Mouse (Mus musculus) Patski (cell line): ENCODE results near the gene Dcaf6. TPM values are rescaled to one million over a fixed set of nuclear protein-coding genes. Genes with fewer than 3 reads are reported as not detected.
A peak's percentile ranks its signal among the peaks of the same experiment; 100 is the strongest.

Source experiments
- ATAC-seq: fragments of 100-300 bp; one replicate; pipeline ENCODE4 v1.8.0; 2021
- CTCF ChIA-PET: fragments of 350-600 bp; sonication (Branson Sonifier 250); formaldehyde crosslinking; loops from one replicate; lab custom pipeline; 2022; ENCODE audit warnings: inconsistent platforms; lab: Charles Lee
- POLR2A ChIA-PET: fragments of 350-600 bp; sonication (Branson Sonifier 250); formaldehyde crosslinking; loops from one replicate; lab custom pipeline; 2022; ENCODE audit warnings: antibody characterized with exemption, inconsistent platforms; lab: Charles Lee
- DNase-seq: peaks from one replicate; pipeline ENCODE4 v3.0.0-alpha.2; 2011; ENCODE audit warnings: low read depth, low spot score
- H3K27me3 ChIP-seq: fragments of 371-371 bp; one replicate; pipeline ENCODE4 v1.5.1; 2021
- CTCF ChIP-seq: fragments of 100-300 bp; IDR thresholded peaks from one replicate; pipeline ENCODE4 v1.5.1; 2021
- in situ Hi-C: fragments of 300-500 bp; cut with MboI; formaldehyde crosslinking; loops from 3 replicates; pipeline ENCODE4 v1.11.1; 2018; ENCODE audit warnings: low pct_unique_long_range_greater_than_20kb, mixed read lengths
- polyA plus RNA-seq: library from polyadenylated mRNA; unstranded; gene quantifications from one replicate; pipeline ENCODE4 v1.2.3, GENCODE M21; 2021

The Dcaf6 gene
- polyA plus RNA-seq, 1 experiment from 2014 or later, result 55.8 TPM

- ATAC-seq (no peak), DNase-seq (no peak)
- no peak for TF ChIP-seq CTCF
- in situ Hi-C loops, result no loop called here
- POLR2A ChIA-PET, result interaction anchor here (1.0 kb wide), 1 partner anchor 20 kb away, joined by 3 read pairs; no protein-coding TSS in a partner anchor
- CTCF ChIA-PET, result interaction anchor here (0.9 to 4.7 kb wide), 3 partner anchors 9 to 49 kb away, joined by 3 to 26 read pairs (median 20); no protein-coding TSS in a partner anchor
- no peaks in the 10 kb centered on the region for H3K27me3 ChIP-seq
These were observed 158.7 kb downstream of the Dcaf6 start for GRCm38 (mm10) chr1:165301567-165301966.

DNA sequence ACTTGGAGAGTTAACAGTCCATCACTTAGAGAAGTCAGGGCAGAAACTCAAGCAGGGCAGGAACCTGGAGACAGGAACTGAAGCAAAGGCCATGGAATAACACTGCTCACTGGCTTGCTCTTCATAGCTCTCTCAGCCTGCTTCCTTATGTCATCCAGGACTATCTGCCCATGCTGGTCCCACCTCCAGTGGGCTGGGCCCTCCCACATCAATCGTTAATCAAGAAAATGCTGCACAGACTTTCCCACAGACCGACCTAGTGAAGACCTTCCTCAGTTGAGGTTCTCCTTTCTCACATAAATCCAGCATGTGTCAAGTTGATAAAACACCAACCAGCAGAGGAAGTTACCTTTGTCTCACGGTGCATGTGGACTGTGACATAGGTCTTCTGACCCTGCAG is 159.2 kb downstream of the Dcaf6 start:
- no peak for TF ChIP-seq CTCF
- ChIA-PET CTCF (interaction anchor here (0.9 to 4.7 kb wide), 3 partner anchors 9 to 49 kb away, joined by 3 to 26 read pairs (median 20); no protein-coding TSS in a partner anchor), POLR2A (no interaction called here)
- in situ Hi-C loops, result no loop called here
- DNase-seq, result no peak
- ATAC-seq, result no peak
- H3K27me3 ChIP-seq, result no peaks in the 10 kb centered on the region

GRCm38 (mm10) chr1:165295489-165295888 is 164.8 kb downstream of the Dcaf6 start, which contains the start of gene Gpr161:
Gene Gpr161 (plus strand): TSS chr1:165295789.
- ATAC-seq, result no peak
- no peak for TF ChIP-seq CTCF
- ChIA-PET POLR2A (no interaction called here), CTCF (interaction anchor here (1.5 kb wide), 1 partner anchor 15 kb away, joined by 4 read pairs; no protein-coding TSS in a partner anchor)
- no peaks in the 10 kb centered on the region for H3K27me3 ChIP-seq
- DNase-seq, result no peak
- in situ Hi-C loops, result no loop called here

- DNase-seq (peak; percentile 35), ATAC-seq (no peak)
- in situ Hi-C loops, result no loop called here
- no peak for TF ChIP-seq CTCF
- H3K27me3 ChIP-seq, result no peaks in the 10 kb centered on the region
- ChIA-PET POLR2A (interaction anchor here (1.2 kb wide), 1 partner anchor 10 kb away, joined by 5 read pairs; no protein-coding TSS in a partner anchor), CTCF (interaction anchor here (1.1 to 4.8 kb wide), 2 partner anchors 11 to 29 kb away, joined by 3 to 26 read pairs; no protein-coding TSS in a partner anchor)
These were observed 168.7 kb downstream of the Dcaf6 start for GRCm38 (mm10) chr1:165291606-165292005.

DNA sequence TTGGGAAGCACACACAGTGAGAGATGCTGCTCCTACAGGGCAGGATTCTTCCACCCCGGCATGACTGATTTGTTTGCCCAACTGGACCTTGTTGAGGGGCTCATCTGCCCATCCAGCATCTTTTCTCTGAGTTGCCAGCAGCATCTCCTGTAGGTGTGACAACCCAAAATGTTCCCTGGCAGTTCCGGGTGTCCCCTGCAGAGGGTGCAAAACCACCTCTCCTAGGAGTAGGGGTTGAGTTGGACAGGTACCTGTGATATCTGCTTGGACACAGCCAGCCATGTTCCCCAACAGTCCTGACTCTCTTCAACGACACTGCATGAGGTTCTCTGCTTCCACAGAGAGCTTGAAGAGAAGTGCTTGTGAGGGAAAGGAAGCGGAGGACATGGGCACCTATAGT is 170.4 kb downstream of the Dcaf6 start:
- DNase-seq (no peak), ATAC-seq (no peak)
- POLR2A ChIA-PET, result no interaction called here
- CTCF ChIA-PET, result interaction anchor here (1.1 to 4.8 kb wide), 2 partner anchors 12 to 19 kb away, joined by 3 to 26 read pairs; no protein-coding TSS in a partner anchor
- in situ Hi-C loops, result no loop called here
- TF ChIP-seq CTCF, result peak; percentile 60
- no peaks in the 10 kb centered on the region for H3K27me3 ChIP-seq

- ChIA-PET CTCF (no interaction called here), POLR2A (no interaction called here)
- no peak for TF ChIP-seq CTCF
- no peak for DNase-seq
- in situ Hi-C loops, result no loop called here
- ATAC-seq, result no peak
- H3K27me3 ChIP-seq, result no peaks in the 10 kb centered on the region
These were observed 172.1 kb downstream of the Dcaf6 start for GRCm38 (mm10) chr1:165288165-165288564.

- DNase-seq, result no peak
- POLR2A ChIA-PET, result interaction anchor here (0.7 kb wide), 1 partner anchor 265 kb away, joined by 5 read pairs; no protein-coding TSS in a partner anchor
- in situ Hi-C loops, result no loop called here
- CTCF ChIA-PET, result no interaction called here
- TF ChIP-seq CTCF, result no peak
- no peak for ATAC-seq
- no peaks in the 10 kb centered on the region for H3K27me3 ChIP-seq
These were observed 176.2 kb downstream of the Dcaf6 start for GRCm38 (mm10) chr1:165284096-165284495.

- DNase-seq (no peak), ATAC-seq (no peak)
- no peak for TF ChIP-seq CTCF
- in situ Hi-C loops, result no loop called here
- POLR2A ChIA-PET, result no interaction called here
- CTCF ChIA-PET, result no interaction called here
- H3K27me3 ChIP-seq, result no peaks in the 10 kb centered on the region
These were observed 177.3 kb downstream of the Dcaf6 start for GRCm38 (mm10) chr1:165282967-165283345.

DNA sequence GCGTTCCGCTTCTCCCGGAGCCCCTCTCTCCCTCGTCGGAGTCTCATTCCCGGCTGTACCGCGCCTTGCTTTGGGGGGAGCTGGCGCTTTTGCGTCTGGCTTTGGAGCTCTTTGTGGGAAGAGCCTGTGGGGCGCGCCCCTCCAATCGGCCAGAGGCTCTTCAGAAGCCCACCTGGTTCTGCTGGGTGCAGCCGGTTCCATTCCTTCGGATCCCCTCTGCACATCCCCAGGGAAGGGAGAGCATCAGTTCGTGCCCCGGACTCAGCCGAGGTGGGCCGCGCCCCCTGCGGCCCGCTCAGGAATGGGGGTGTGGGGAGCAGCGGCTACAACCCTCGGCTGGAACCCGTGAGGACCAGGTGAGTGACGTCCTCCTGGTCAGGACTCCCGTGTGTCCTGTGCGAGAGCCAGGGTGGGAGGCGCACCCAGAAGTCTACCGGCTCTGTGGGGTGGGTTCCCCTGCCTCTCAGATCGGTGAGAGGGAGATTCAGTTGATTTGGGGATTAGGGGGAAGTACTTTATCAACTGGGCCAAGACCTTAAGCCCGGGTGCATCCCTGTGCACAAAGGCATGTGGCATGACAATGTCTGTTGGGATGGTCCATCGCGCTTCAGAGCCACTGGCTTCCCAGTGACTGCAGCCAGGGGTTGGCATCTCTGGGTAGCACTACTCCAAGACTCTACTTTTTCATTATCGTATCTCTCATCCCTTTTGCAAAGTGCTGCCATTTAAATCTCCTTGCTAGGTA is 177.9 kb downstream of the Dcaf6 start:
- TF ChIP-seq CTCF, result no peak
- ChIA-PET CTCF (no interaction called here), POLR2A (interaction anchor here (0.7 to 1.2 kb wide), 2 partner anchors 10 to 19 kb away, joined by 3 to 5 read pairs; no protein-coding TSS in a partner anchor)
- in situ Hi-C loops, result no loop called here
- no peaks in the 10 kb centered on the region for H3K27me3 ChIP-seq
- DNase-seq (no peak), ATAC-seq (peak; percentile 24)

GRCm38 (mm10) chr1:165281351-165282221 is 178.7 kb downstream of the Dcaf6 start:
- ATAC-seq (peak; percentile 85), DNase-seq (no peak)
- ChIA-PET CTCF (interaction anchor here (1.7 to 2.1 kb wide), 2 partner anchors 30 to 39 kb away, joined by 4 to 5 read pairs; no protein-coding TSS in a partner anchor), POLR2A (interaction anchor here (0.7 to 1.2 kb wide), 3 partner anchors 11 to 21 kb away, joined by 3 to 5 read pairs (median 3); no protein-coding TSS in a partner anchor)
- no peak for TF ChIP-seq CTCF
- in situ Hi-C loops, result no loop called here
- no peaks in the 10 kb centered on the region for H3K27me3 ChIP-seq
